Mouse (Mus musculus): ENCODE data around the gene Cenpn. TPM values are rescaled to one million over a fixed set of nuclear protein-coding genes. Genes with fewer than 3 reads are reported as not detected.

Gene Cenpn
- polyA plus RNA-seq (2016; fragmentation: Nextera tagmentation; extraction: Ambion mirVana): 61.7 and 62.1 TPM in 2 replicates

GRCm38 (mm10) chr8:116921337-116922059 is at the start of gene Cenpn, which contains the start of gene Cmc2:
Gene Cenpn, plus strand, starts transcription at chr8:116921730.
Gene Cmc2, minus strand, starts transcription at chr8:116921455.
- Histone ChIP-seq H3K4me3 (peak within 1 kb of the TSS; percentile 91), H3K9me3 (no peaks in the 10 kb centered on the region)
- under 1% methylated on average over 57 of the region's 57 CpGs for WGBS

DNA sequence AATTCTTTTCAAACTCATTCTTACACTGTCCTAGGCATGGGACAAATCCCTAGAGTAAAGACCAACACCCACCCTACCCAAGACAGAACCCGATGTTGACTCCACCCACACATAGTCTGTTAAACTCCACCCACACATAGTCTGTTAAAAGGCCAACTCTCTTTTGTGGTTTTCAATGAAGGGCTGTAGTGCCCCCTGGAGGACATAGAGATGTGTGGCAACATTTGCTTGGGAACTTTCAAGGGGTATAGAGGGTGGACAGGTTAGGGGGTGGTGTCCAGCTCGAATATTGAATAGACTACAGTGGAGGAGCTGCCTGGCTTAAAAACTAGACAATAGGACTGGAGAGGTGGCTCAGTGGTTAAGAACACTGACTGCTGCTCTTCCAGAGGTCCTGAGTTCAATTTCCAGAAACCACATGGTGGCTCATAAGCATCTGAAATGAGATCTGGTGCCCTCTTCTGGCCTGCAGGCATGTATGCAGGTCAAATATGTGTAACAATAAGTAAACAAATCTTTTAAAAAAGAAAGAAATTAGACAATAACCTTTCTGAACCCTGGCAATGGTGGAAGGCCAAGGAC is 48.7 kb upstream of the Cenpn start:
- Histone ChIP-seq H3K4me1 (peaks cover 3% of the 10 kb centered on the region; the same call in 1 of the 2 replicates), H3K27me3 (replicated peaks; ENCODE audit: low read depth, poor library complexity, severe bottlenecking) (no peaks in the 10 kb centered on the region), H3K36me3 (replicated peaks) (no peaks in the 10 kb centered on the region), H3K27ac (replicated peaks) (no peak overlapping the region), H3K4me3 (no peak overlapping the region), H3K9me3 (no peaks in the 10 kb centered on the region)
- WGBS: 72% methylated on average over 2 of the region's 2 CpGs
- DNase-seq (ENCODE audit: low spot score): no peak

More at GRCm38 (mm10) chr8:116921337-116922059, at the start of gene Cenpn, which contains the start of gene Cmc2:
- peak; percentile 94 for DNase-seq (ENCODE audit: low spot score)
- Histone ChIP-seq H3K36me3 (replicated peaks) (peaks cover 36% of the 10 kb centered on the region), H3K27me3 (replicated peaks; ENCODE audit: low read depth, poor library complexity, severe bottlenecking) (no peaks in the 10 kb centered on the region), H3K4me1 (peaks cover 18% of the 10 kb centered on the region), H3K27ac (replicated peaks) (peak within 1 kb of the TSS; percentile 97)

DNA sequence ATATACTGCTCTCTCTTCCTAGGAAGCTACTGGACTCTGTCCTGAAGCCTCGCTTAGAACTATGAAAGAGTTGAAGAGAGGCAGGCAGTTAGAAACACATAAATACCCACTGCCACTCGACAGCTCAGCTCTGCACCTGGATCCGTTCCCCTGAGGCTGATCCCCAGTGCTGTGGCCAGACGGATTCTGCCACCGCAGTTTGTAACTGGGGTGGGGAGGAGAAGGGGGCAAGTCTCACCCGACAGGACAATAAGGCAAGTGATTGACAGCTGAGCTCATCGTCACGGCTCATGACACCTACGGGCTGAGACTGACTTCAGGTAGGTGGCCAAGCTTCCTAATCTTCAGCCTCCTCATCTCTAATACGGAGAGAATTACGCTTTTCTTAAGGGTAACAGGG is 47.9 kb upstream of the Cenpn start:
- WGBS: 82% methylated on average over 11 of the region's 11 CpGs
- Histone ChIP-seq H3K36me3 (replicated peaks) (no peaks in the 10 kb centered on the region), H3K9me3 (no peaks in the 10 kb centered on the region), H3K27ac (replicated peaks) (no peak overlapping the region), H3K27me3 (replicated peaks; ENCODE audit: low read depth, poor library complexity, severe bottlenecking) (no peaks in the 10 kb centered on the region), H3K4me1 (peaks cover 3% of the 10 kb centered on the region; the same call in 1 of the 2 replicates), H3K4me3 (no peak overlapping the region)
- no peak for DNase-seq (ENCODE audit: low spot score)

DNA sequence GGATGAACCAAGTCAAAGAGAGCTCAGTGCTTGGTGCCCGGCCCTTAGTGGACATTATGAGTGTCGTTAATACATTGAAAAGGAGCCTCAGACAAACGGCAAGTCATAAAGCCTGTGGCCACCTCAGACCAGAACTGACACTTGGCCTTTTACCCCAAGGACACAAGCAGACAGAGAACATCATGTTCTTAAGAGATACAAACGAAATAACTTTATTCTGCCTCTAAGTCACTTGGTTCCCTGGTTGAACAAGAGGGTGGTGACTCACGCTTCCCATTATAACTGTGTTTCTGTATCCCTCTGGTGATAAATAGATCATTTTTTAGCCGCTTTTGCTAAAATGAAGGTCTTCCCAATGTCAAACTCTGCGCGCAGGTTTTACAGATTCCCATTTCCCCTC is 47.5 kb upstream of the Cenpn start:
- no peak for DNase-seq (ENCODE audit: low spot score)

GRCm38 (mm10) chr8:116875798-116876450 is 45.6 kb upstream of the Cenpn start:
- Histone ChIP-seq H3K36me3 (replicated peaks) (no peaks in the 10 kb centered on the region), H3K4me1 (peaks cover 3% of the 10 kb centered on the region; the same call in 1 of the 2 replicates), H3K4me3 (no peak overlapping the region), H3K27me3 (replicated peaks; ENCODE audit: low read depth, poor library complexity, severe bottlenecking) (no peaks in the 10 kb centered on the region), H3K9me3 (no peaks in the 10 kb centered on the region), H3K27ac (replicated peaks) (no peak overlapping the region)
- DNase-seq (ENCODE audit: low spot score): no peak
- 89% methylated on average over 17 of the region's 17 CpGs for WGBS

More for the DNA sequence above, 47.5 kb upstream of the Cenpn start:
- H3K9me3 ChIP-seq: no peaks in the 10 kb centered on the region
- WGBS: 90% methylated on average over 8 of the region's 8 CpGs
- H3K4me3 ChIP-seq: no peak overlapping the region
- H3K4me1 ChIP-seq: peaks cover 3% of the 10 kb centered on the region; the same call in 1 of the 2 replicates
- no peak overlapping the region for H3K27ac ChIP-seq (replicated peaks)
- no peaks in the 10 kb centered on the region for H3K27me3 ChIP-seq (replicated peaks; ENCODE audit: low read depth, poor library complexity, severe bottlenecking)
- no peaks in the 10 kb centered on the region for H3K36me3 ChIP-seq (replicated peaks)

DNA sequence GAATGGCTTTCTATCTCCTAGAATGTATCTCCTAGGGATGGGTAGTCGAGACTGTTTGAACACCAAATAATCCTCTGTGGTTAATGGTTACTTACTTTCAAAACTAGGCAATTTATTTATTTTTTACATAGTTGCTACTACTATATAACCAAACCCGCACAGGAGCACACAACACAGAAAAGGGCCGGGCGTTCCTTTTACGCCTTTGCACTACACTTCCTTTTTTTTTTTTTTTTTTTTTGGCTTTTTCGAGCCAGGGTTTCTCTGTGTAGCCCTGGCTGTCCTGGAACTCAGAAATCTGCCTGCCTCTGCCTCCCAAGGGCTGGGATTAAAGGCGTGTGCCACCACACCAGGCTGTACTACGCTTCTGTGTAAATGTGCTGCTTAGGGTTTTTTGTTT is 40.1 kb upstream of the Cenpn start:
- Histone ChIP-seq H3K27ac (replicated peaks) (no peak overlapping the region), H3K36me3 (replicated peaks) (peaks cover 6% of the 10 kb centered on the region), H3K4me1 (no peaks in the 10 kb centered on the region), H3K9me3 (peaks cover 4% of the 10 kb centered on the region; the same call in 1 of the 2 replicates), H3K4me3 (no peak overlapping the region), H3K27me3 (replicated peaks; ENCODE audit: low read depth, poor library complexity, severe bottlenecking) (no peaks in the 10 kb centered on the region)
- WGBS: 93% methylated on average over 8 of the region's 8 CpGs
- DNase-seq (ENCODE audit: low spot score): no peak

GRCm38 (mm10) chr8:116887813-116888212 is 33.7 kb upstream of the Cenpn start:
- 72% methylated on average over 4 of the region's 4 CpGs for WGBS
- Histone ChIP-seq H3K27me3 (replicated peaks; ENCODE audit: low read depth, poor library complexity, severe bottlenecking) (no peaks in the 10 kb centered on the region), H3K36me3 (replicated peaks) (peaks cover 47% of the 10 kb centered on the region), H3K27ac (replicated peaks) (no peak overlapping the region), H3K9me3 (peaks cover 4% of the 10 kb centered on the region; the same call in 1 of the 2 replicates), H3K4me3 (no peak overlapping the region), H3K4me1 (no peaks in the 10 kb centered on the region)
- peak; percentile 17 for DNase-seq (ENCODE audit: low spot score)

DNA sequence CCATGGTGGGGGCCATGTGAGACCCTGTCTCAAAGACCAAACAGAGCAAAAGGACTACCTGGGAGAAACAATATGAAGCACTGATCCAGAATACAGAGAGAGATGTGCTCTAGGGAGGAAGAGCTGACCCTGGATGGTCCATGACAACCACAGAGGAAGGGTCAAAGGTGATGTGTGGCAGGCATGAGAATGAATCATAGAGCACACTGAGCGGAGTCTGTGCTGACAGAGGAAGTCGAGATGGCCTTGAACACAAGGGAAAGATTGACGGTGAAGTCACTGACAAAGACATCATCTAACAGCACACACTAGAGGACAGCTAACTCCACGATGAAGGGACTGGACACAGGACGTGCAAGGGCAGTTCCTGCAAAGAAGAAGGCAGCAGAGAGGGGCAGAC is 30.1 kb upstream of the Cenpn start:
- H3K27ac ChIP-seq (replicated peaks): no peak overlapping the region
- 90% methylated on average over 5 of the region's 5 CpGs for WGBS
- H3K9me3 ChIP-seq: peaks cover 5% of the 10 kb centered on the region; the same call in 1 of the 2 replicates
- no peak overlapping the region for H3K4me3 ChIP-seq
- no peak for DNase-seq (ENCODE audit: low spot score)
- peaks cover 52% of the 10 kb centered on the region for H3K36me3 ChIP-seq (replicated peaks)
- H3K4me1 ChIP-seq: no peaks in the 10 kb centered on the region
- H3K27me3 ChIP-seq (replicated peaks; ENCODE audit: low read depth, poor library complexity, severe bottlenecking): no peaks in the 10 kb centered on the region

DNA sequence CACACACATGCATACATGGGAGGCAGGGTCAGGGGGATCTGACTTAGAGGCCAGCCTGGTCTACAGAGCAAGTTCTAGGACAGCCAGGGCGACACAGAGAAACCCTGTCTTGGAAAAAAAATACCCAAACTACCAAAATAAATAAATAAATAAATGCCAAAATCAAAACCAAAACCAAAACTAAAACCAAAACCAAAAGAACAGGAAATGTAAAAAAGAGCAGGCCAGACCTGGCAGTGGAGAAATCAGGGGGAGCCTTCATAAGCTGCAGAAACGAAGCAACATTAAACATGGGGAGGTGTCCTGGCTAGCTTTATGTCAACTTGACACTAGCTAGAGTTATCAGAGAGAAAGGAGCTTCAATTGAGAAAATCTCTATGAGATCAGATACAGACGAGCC is 29.4 kb upstream of the Cenpn start:
- no peak for DNase-seq (ENCODE audit: low spot score)
- Histone ChIP-seq H3K36me3 (replicated peaks) (peaks cover 45% of the 10 kb centered on the region), H3K4me3 (no peak overlapping the region), H3K9me3 (peaks cover 5% of the 10 kb centered on the region; the same call in 1 of the 2 replicates), H3K27ac (replicated peaks) (no peak overlapping the region), H3K27me3 (replicated peaks; ENCODE audit: low read depth, poor library complexity, severe bottlenecking) (no peaks in the 10 kb centered on the region), H3K4me1 (no peaks in the 10 kb centered on the region)
- WGBS: 88% methylated on average over 3 of the region's 3 CpGs

- no peak for DNase-seq (ENCODE audit: low spot score)
- Histone ChIP-seq H3K4me3 (no peak overlapping the region), H3K36me3 (replicated peaks) (peaks cover 40% of the 10 kb centered on the region), H3K27ac (replicated peaks) (no peak overlapping the region), H3K4me1 (no peaks in the 10 kb centered on the region), H3K27me3 (replicated peaks; ENCODE audit: low read depth, poor library complexity, severe bottlenecking) (no peaks in the 10 kb centered on the region), H3K9me3 (peaks cover 5% of the 10 kb centered on the region; the same call in 1 of the 2 replicates)
- 76% methylated on average over 9 of the region's 9 CpGs for WGBS
Observed at GRCm38 (mm10) chr8:116892636-116893035, 28.9 kb upstream of the Cenpn start.

GRCm38 (mm10) chr8:116893938-116894337 is 27.6 kb upstream of the Cenpn start:
- DNase-seq (ENCODE audit: low spot score): no peak
- Histone ChIP-seq H3K27me3 (replicated peaks; ENCODE audit: low read depth, poor library complexity, severe bottlenecking) (no peaks in the 10 kb centered on the region), H3K9me3 (peaks cover 5% of the 10 kb centered on the region; the same call in 1 of the 2 replicates), H3K4me1 (no peaks in the 10 kb centered on the region), H3K36me3 (replicated peaks) (peaks cover 27% of the 10 kb centered on the region), H3K27ac (replicated peaks) (no peak overlapping the region), H3K4me3 (no peak overlapping the region)
- 92% methylated on average over 11 of the region's 11 CpGs for WGBS

DNA sequence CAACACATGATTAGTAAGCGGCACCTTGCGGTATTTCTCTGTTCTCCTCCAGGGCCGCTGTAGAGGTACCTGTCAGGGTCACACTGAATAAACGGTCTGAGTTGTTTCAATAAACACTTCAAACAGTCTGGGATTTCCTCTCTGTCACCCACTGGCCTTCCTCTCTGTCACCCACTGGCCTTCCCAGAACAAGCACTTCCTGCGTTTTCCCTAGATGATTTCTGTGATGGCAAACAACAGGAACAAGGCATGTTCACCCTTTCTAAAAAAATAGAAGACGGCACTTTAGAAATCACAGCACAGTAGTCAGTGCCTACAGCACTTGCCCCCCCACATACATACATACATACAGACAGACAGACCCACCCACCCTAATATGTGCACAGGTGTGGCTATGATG is 26.0 kb upstream of the Cenpn start:
- no peak for DNase-seq (ENCODE audit: low spot score)

More for the DNA sequence above, 26.0 kb upstream of the Cenpn start:
- Histone ChIP-seq H3K4me1 (no peaks in the 10 kb centered on the region), H3K27me3 (replicated peaks; ENCODE audit: low read depth, poor library complexity, severe bottlenecking) (no peaks in the 10 kb centered on the region), H3K4me3 (no peak overlapping the region), H3K27ac (replicated peaks) (no peak overlapping the region), H3K9me3 (peaks cover 5% of the 10 kb centered on the region; the same call in 1 of the 2 replicates), H3K36me3 (replicated peaks) (peaks cover 15% of the 10 kb centered on the region)
- 90% methylated on average over 6 of the region's 6 CpGs for WGBS

All from embryonic facial prominence, embryonic 10.5 days (tissue).